Mouse (Mus musculus) ES-Bruce4 (cell line): ENCODE measurements around the gene Zfp846.

Source experiments
- CTCF ChIP-seq: IDR thresholded peaks from one replicate; pipeline ENCODE4 v1.8.1; 2011; ENCODE audit warnings: low read depth, low read length
- POLR2A ChIP-seq: IDR thresholded peaks from one replicate; pipeline ENCODE4 v1.8.1; 2011; ENCODE audit warnings: low read length; ENCODE audit not compliant: insufficient read depth

GRCm38 (mm10) chr9:20636790-20637189 is 55.7 kb downstream of the Zfp846 start:
- TF ChIP-seq POLR2A, result no peak
- no peak for TF ChIP-seq CTCF
